Mouse (Mus musculus) kidney, postnatal 25 days (tissue): ENCODE measurements around the gene Peg3.

Source experiments
- DNase-seq, 2 experiments: peaks; one replicate each; pipeline ENCODE4 v3.0.0; 2021; ENCODE audit warnings: mixed read lengths in 2 of 2

Gene Peg3

DNA sequence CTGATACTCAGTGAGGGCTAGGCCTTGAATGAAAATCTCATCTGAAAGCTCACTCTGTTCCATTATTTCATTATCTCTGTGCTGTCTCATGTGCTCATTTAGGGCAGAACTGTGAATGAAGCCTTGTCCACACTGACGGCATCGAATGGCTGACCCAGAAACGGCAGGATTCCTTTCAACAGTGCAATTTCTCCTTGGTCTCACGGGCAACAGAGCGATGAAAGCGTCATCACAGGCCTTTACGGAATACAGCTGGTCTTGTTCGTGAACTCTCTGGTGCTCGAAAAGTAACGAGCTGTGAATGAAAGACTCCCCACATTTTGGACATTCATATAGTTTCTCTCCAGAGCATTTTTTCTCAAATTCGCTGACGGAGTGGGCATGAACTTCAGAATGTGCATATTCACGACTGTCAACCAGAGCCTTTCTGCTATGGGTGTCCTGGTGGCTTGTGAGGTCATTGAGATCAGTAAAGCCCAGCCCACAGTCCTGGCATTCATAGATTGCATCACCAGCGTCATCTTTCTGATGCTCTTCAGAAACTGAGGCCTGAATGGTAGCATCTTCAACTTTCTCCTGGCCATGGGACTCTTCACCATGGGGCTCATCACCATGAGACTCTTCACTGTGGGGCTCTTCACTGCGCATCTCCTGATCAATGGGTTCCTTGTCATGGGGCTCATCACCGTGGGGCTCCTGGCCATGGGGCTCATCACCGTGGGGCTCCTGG lies 21.6 kb downstream of the Peg3 start:
- DNase-seq: no peak

DNA sequence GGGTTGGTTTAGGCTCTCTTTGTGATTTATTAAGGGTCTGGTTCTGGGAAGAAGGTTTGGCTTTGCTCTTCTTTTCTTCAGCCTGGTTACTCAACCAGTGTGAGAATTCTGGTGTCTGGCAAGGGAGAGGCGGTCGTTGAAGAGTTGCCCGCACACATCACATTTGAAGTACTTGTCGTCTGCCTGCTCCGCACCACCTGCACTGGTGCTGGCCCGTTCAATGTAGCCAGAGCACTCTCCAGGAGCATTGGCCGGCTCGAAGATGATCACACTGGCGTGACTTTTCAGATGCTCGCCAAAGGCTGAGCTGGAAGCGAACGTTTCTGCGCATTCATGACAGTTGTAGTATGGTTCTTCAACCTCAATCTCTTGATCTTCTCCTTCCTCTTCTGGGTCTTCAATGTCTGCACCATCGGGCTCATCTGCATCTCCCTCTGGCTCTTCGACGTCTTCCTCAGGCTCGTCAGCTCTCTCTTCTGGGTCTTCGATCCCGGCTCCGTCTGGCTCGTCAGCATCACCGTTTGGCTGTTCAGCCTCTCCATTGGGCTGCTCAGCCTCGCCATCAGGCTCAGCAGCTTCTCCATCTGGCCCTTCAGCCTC lies 22.7 kb downstream of the Peg3 start:
- no peak for DNase-seq

DNA sequence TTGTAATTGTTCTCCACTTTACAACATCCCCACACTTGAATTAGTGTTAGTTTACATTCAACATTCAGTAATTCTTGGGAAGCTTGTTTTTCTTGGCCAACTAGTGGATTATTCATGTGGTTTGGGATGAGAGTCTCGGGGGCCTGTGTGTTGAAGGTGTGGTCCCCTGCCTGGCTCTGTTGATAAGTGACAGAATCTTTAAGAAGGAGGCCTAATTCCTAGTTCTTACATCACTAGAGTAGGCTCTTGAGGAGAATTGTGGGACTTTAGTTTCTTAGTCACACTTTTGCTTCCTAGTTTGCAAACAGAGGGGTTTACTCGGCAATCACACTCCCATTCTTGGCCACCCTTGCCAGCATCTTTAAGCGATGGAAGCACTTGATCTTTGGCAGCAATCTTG lies 31.0 kb downstream of the Peg3 start:
- DNase-seq: no peak

DNA sequence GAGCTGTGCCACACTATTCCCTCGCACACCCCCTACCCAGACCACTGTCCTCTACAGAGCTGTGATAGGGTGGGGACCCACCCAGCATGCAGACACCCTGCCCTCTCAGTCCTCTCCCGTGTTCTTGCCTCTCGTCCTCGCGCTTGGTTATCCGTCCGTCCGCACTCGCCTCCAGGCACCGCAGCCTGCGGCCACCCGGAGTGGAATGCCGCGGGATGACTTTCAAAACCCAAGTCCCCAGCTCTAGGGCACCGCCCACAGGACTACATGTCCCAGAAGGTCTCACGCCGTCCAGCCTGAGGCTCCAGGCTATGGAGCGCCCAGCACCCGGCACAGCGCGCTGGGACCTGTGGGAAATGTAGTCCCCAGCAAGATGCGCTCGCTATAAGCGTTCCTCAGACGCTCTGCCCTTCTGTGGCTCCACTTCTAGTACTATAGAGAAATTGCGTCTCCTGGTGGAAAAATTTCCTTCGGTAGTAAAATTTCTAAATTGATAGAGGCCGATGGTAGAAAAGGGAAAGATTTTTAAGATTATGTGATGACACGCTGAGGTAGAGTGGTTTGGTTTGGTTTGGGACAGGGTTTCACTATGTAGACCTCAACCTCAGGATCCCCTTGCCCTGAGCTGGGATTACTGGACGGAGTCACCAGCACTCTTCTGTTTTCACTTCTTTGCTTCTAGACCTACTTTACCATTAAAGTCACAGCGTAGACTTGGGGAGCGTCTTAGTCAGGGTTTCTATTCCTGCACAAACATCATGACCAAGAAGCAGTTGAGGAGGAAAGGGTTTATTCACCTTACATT lies 33.8 kb downstream of the Peg3 start, which contains the start of gene Zim1:
TSS of gene Zim1 (minus strand) at position 210 of the 805 bp plus-strand sequence.
- DNase-seq: peak; percentile 84 to 90

DNA sequence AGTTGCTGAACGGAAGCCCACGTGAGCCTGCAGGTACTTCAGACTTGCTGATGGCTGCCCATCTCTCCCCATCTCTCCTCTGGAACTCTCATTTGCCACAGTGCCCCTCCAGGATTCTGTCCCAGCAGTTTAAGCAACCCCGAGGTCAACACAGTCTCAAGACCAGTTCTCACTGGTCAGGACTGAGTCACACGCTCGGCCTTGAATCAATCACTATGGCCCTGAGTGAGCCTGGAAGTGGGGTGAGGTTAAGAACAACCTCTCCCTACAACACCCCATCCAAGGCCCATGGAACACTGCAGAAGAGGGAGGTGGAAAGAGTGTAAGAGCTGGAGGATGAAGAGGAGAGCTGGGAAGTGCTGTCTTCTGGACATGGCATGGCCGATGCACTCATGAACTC lies 44.7 kb downstream of the Peg3 start:
- no peak for DNase-seq

DNA sequence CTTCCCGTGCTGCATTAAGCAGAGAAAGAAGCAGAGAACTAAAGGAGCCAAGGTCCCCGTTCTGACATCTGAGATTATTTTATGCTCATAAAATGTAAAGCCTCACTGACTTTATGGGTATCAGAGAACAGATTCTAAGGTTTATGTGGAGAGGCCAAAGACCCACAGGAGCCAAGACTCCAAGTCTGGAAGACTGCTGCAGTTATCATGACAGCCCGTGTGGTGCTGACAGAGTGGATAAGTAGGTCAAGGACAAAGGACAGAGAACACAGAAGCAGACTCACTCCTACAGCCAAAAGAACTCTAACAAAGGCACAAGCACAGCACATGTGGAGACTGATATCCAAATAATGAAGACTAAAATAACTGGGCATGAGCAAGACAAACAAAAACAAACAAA lies 63.5 kb downstream of the Peg3 start:
- no peak for DNase-seq

DNA sequence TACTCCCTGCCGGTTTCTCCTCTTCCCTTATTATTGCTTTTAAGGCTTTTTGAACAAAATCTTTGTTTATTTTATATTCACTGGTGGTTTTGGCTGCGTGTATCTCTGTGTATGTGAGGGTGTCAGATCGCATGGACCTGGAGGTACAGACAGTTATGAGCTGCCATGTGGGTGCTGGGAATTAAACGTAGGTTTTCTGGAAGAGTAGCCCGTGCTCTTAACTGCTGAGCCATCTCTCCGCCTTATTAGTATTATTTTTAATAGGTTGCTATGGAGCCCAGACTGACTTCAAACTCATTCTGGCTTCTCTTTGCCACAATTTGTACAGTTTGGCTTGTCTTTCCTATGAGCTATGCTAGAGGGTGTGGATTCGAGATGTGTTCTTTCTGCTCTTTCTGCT lies 66.8 kb downstream of the Peg3 start:
- no peak for DNase-seq

DNA sequence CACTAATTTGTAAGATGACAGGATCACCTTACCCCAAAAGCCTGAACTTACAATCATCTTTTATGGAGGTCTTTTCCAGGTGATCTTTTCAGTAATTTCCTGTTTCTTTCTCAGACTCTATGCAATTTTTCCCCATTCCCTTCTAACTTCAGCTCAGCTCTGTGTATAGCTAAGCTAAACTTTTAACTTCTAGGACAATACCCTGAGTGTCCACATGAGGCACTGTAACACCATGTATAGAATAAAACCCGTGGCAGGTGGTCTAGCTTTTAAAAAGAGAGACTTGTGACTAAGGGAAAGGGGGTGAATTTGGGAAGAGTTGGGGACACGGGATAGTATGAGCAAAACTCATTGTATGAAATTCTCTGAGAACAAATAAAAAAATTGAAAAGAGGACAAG lies 70.6 kb downstream of the Peg3 start:
- peak in 1 of 2 experiments; percentile 50 for DNase-seq

DNA sequence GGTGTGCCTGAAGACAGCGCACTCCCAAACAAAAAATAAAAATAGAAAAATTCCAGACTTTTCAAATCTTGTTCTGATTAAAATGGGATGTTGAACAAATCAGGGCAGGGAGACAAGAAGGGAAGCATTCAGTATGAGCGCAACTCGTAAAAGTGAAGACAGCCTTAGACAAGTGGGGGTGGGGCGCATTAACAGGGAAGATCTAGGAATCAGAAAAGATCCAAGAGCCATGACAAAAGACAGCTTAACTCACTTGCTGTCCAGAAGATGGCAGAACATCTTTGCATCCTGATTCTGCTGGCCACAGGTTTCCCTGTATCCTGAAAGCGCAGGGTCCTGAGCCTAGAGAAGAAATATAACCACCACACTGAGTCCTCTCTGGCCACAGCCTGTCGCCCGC lies 71.6 kb downstream of the Peg3 start:
- no peak for DNase-seq
